Mouse (Mus musculus) ES-E14 (cell line): ENCODE measurements around the gene Tbpl2. TPM values are rescaled to one million over a fixed set of nuclear protein-coding genes. Genes with fewer than 3 reads are reported as not detected.
A peak's percentile ranks its signal among the peaks of the same experiment; 100 is the strongest.

Source experiments
- DNase-seq: peaks from one replicate; pipeline ENCODE4 v3.0.0-alpha.2; 2013; ENCODE audit warnings: low read depth, low spot score
- H3K27ac ChIP-seq: 2 replicates; pipeline ENCODE4 v1.5.1; 2012; ENCODE audit warnings: low read depth, mild to moderate bottlenecking, low read length, moderate library complexity, mixed read lengths; ENCODE audit not compliant: poor library complexity, insufficient read depth, severe bottlenecking
- H3K36me3 ChIP-seq: 2 replicates; pipeline ENCODE4 v1.6.1; 2012; ENCODE audit warnings: mild to moderate bottlenecking, low read length, moderate library complexity, mixed read lengths; ENCODE audit not compliant: control insufficient read depth, poor library complexity, insufficient read depth, severe bottlenecking
- H3K4me1 ChIP-seq, 2 experiments: fragments of 150-350 bp in 1 of 2; sonication (generic) in 1 of 2; 2 replicates each; pipeline ENCODE4 v1.6.1; 2012; ENCODE audit warnings: low read length in 2 of 2, mild to moderate bottlenecking in 1 of 2, mixed read lengths in 1 of 2; ENCODE audit not compliant: control insufficient read depth in 2 of 2, insufficient read depth in 2 of 2, poor library complexity in 1 of 2
- H3K4me3 ChIP-seq, 2 experiments: fragments of 150-350 bp in 1 of 2; sonication (generic) in 1 of 2; 2 replicates each; pipeline ENCODE4 v1.5.1; 2012; ENCODE audit warnings: low read length in 2 of 2, low read depth in 1 of 2, mild to moderate bottlenecking in 1 of 2, mixed read lengths in 1 of 2; ENCODE audit not compliant: insufficient read depth in 1 of 2, poor library complexity in 1 of 2, severe bottlenecking in 1 of 2
- H3K9ac ChIP-seq: 2 replicates; pipeline ENCODE4 v1.6.1; 2012; ENCODE audit warnings: low read depth, mild to moderate bottlenecking, low read length, mixed read lengths; ENCODE audit not compliant: poor library complexity, insufficient read depth, severe bottlenecking
- H3K9me3 ChIP-seq: fragments of 150-350 bp; sonication (generic); 2 replicates; pipeline ENCODE4 v1.6.1; 2012; ENCODE audit warnings: low read depth, mild to moderate bottlenecking, low read length; ENCODE audit not compliant: control insufficient read depth, insufficient read depth
- CHD2 ChIP-seq: IDR thresholded peaks from 2 replicates; pipeline ENCODE4 v1.6.1; 2014; ENCODE audit warnings: mild to moderate bottlenecking, low read depth, low read length, inconsistent platforms
- HCFC1 ChIP-seq: IDR thresholded peaks from 2 replicates; pipeline ENCODE4 v1.6.1; 2012; ENCODE audit warnings: low read length, inconsistent platforms, borderline replicate concordance; ENCODE audit not compliant: insufficient read depth
- MAFK ChIP-seq: IDR thresholded peaks from 2 replicates; pipeline ENCODE4 v1.6.1; 2014; ENCODE audit warnings: mild to moderate bottlenecking, low read depth, low read length, inconsistent platforms; ENCODE audit not compliant: insufficient read depth
- ZC3H11A ChIP-seq: IDR thresholded peaks from 2 replicates; pipeline ENCODE4 v1.6.1; 2012; ENCODE audit warnings: low read depth, mild to moderate bottlenecking, inconsistent platforms, low read length, borderline replicate concordance
- ZNF384 ChIP-seq: IDR thresholded peaks from 2 replicates; pipeline ENCODE4 v1.6.1; 2012; ENCODE audit warnings: low read depth, low read length, inconsistent platforms
- in situ Hi-C, 2 experiments: fragments of 600-800 bp; cut with MboI; formaldehyde crosslinking; loops; one replicate each; pipeline ENCODE4 v1.15.1; 2025; ENCODE audit warnings: low sequenced_read_pairs in 2 of 2, inconsistent platforms in 1 of 2; ENCODE audit not compliant: unreplicated experiment in 2 of 2
- total RNA-seq: library from RNA; depleted of rRNA; stranded (reverse); fragments of 300-350 nt; gene quantifications from 2 replicates; pipeline ENCODE4 v1.2.3, GENCODE M21; 2012

Tbpl2 gene
- total RNA-seq, 1 experiment = not detected

DNA sequence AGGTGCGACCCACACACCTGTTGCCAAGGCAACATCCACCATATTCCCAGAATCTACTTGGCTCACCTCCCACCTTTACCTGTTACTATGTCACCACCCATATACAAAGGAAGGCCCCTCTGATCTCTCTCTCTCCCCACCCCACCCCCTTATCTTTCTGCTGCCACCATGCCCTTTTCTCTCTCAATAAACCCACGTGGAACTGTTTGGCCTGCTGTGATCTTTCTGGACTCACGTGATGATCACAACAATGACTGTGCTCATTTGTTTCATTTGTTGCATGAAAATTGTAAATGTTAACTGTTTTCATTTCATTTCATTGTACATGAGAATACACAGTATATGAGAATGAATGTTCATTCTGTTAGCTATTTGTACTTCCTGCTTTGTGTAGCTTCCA is 45.9 kb downstream of the Tbpl2 start:
- H3K9ac ChIP-seq = no peak overlapping the region
- H3K27ac ChIP-seq = no peak overlapping the region
- H3K4me1 ChIP-seq = no peaks in the 10 kb centered on the region
- no peak for TF ChIP-seq ZC3H11A
- H3K36me3 ChIP-seq = no peaks in the 10 kb centered on the region
- no peaks in the 10 kb centered on the region for H3K9me3 ChIP-seq
- in situ Hi-C loops = no loop called here
- H3K4me3 ChIP-seq = no peak overlapping the region
- no peak for DNase-seq

GRCm38 (mm10) chr2:24049344-24049990 is 46.9 kb downstream of the Tbpl2 start, which contains the start of gene Hnmt:
TSS of gene Hnmt (minus strand) at chr2:24049394.
- DNase-seq = no peak
- no peaks in the 10 kb centered on the region for H3K4me1 ChIP-seq
- H3K9ac ChIP-seq = no peak within 1 kb of the TSS
- H3K36me3 ChIP-seq = no peaks in the 10 kb centered on the region
- H3K27ac ChIP-seq = no peak within 1 kb of the TSS
- in situ Hi-C loops = no loop called here
- no peak within 1 kb of the TSS for H3K4me3 ChIP-seq
- no peaks in the 10 kb centered on the region for H3K9me3 ChIP-seq
- TF ChIP-seq MAFK = no peak
- no peak for TF ChIP-seq ZC3H11A
- TF ChIP-seq CHD2 = no peak
- no peak for TF ChIP-seq ZNF384
- TF ChIP-seq HCFC1 = no peak

GRCm38 (mm10) chr2:24048480-24049097 is 47.8 kb downstream of the Tbpl2 start:
- TF ChIP-seq MAFK (no peak), CHD2 (no peak), HCFC1 (no peak), ZC3H11A (no peak), ZNF384 (no peak)
- Histone ChIP-seq H3K9me3 (no peaks in the 10 kb centered on the region), H3K27ac (no peak overlapping the region), H3K4me3 (no peak overlapping the region), H3K36me3 (no peaks in the 10 kb centered on the region), H3K9ac (no peak overlapping the region), H3K4me1 (no peaks in the 10 kb centered on the region)
- in situ Hi-C loops = no loop called here
- peak; percentile 6 for DNase-seq

- no peak for TF ChIP-seq ZC3H11A
- no peak for TF ChIP-seq CHD2
- no peak for TF ChIP-seq HCFC1
- TF ChIP-seq MAFK = no peak
- TF ChIP-seq ZNF384 = no peak
- no peak overlapping the region for H3K9ac ChIP-seq
- no peaks in the 10 kb centered on the region for H3K36me3 ChIP-seq
- DNase-seq = no peak
- H3K27ac ChIP-seq = no peak overlapping the region
- H3K4me3 ChIP-seq = no peak overlapping the region
- in situ Hi-C loops = no loop called here
- H3K9me3 ChIP-seq = no peaks in the 10 kb centered on the region
- no peaks in the 10 kb centered on the region for H3K4me1 ChIP-seq
Observed at GRCm38 (mm10) chr2:24047551-24048479, 48.6 kb downstream of the Tbpl2 start.
